ENCODE assay signal across 7 mouse cellular contexts in the genomic region with DNA sequence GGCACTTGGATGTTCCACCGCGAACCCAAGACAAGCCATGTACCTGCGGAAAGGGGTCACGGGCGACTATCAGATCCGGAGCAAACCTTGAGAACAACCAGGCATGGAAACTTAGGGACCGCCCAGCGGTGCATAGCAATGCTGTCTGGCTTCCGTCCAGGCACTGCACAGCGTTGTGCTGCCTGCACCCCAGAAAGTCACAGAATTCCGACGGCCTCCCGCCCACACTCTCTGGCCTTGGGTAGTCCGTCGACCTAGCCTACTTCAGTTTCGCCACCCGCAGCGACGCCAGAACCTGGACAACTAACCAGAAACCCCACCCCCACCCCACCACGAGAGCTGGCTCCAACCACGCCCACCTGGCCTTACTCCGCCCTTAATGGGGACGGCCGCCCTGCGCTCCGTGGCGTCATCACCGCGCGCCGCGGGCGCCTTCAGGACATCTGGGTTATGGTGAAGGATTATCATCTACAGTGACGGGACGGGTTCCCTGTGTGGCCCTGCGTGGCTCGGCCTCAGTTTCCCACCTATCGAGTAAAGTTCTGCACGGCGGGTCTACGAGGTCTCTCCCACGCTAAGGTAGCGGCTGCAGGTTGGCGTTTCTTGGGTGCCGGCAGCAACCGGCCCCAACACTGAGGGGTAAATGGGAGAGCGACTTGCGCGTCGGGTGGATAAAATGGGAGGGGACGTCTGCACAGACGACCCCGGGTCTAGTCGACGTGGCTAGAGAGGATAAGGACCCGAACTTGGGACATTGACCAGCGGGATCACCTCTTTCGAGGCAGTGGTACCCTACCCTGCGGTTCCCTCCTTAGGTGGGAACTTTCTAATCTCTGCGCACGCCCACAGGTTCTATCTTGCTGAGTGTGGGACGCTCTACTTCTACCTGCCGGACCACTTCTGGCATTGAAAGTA. TPM values are rescaled to one million over a fixed set of nuclear protein-coding genes. Genes with fewer than 3 reads are reported as not detected.
DNase-seq lines count a peak whose midpoint lies in the region; ATAC-seq and TF ChIP-seq lines count a peak whose summit lies in the region.

A gene (plus strand): TSS at position 406 of the 915 bp plus-strand sequence.

- intact Hi-C loops in left cerebral cortex, postnatal 4 days (cut with DNase I): loop anchor here (10.0 kb wide), 1 partner anchor 248 kb away; a partner anchor contains a TSS

- TF ChIP-seq CTCF in small intestine, adult 2 months (IDR thresholded peaks at IDR 0.05; ENCODE audit: extremely low read depth, insufficient read length, insufficient replicate concordance, low read depth, low read length): no peak

- no peaks in the 10 kb centered on the region for H3K9me3 ChIP-seq in intestine, embryonic 15.5 days
- no peaks in the 10 kb centered on the region for H3K9me3 ChIP-seq in midbrain, embryonic 12.5 days

- under 1% methylated on average over 63 of the region's 63 CpGs for WGBS in intestine, embryonic 15.5 days
- WGBS in midbrain, embryonic 12.5 days: under 1% methylated on average over 63 of the region's 63 CpGs
- WGBS in small intestine, adult 2 months: under 1% methylated on average over 63 of the region's 63 CpGs

- H3K27me3 ChIP-seq in intestine, embryonic 15.5 days (replicated peaks): no peaks in the 10 kb centered on the region
- H3K27me3 ChIP-seq in midbrain, embryonic 12.5 days: no peaks in the 10 kb centered on the region
- H3K27me3 ChIP-seq in small intestine, adult 2 months (ENCODE audit: control insufficient read depth, insufficient read depth, low read length): no peaks in the 10 kb centered on the region

- H3K27ac ChIP-seq in intestine, embryonic 15.5 days: peak within 1 kb of the TSS; percentile 74
- 0 out of 2 replicates have a peak within 1 kb of the TSS, but pooled peaks have one; percentile 30 for H3K27ac ChIP-seq in midbrain, embryonic 12.5 days (replicated peaks)
- peak within 1 kb of the TSS; percentile 74 for H3K27ac ChIP-seq in small intestine, adult 2 months (ENCODE audit: insufficient read depth, low read depth, low read length)

- H3K4me3 ChIP-seq in intestine, embryonic 15.5 days (replicated peaks): peak within 1 kb of the TSS; percentile 67
- peak within 1 kb of the TSS; percentile 78 for H3K4me3 ChIP-seq in midbrain, embryonic 12.5 days
- peak within 1 kb of the TSS; percentile 87 for H3K4me3 ChIP-seq in small intestine, adult 2 months (ENCODE audit: low read depth, low read length)

- H3K4me1 ChIP-seq in intestine, embryonic 15.5 days (replicated peaks): peaks cover 12% of the 10 kb centered on the region
- peaks cover 14% of the 10 kb centered on the region for H3K4me1 ChIP-seq in midbrain, embryonic 12.5 days
- H3K4me1 ChIP-seq in small intestine, adult 2 months (ENCODE audit: control insufficient read depth, insufficient read depth, insufficient read length, low read length): peaks cover 8% of the 10 kb centered on the region; the same call in 1 of the 2 replicates

- TF ChIP-seq POLR2A in small intestine, adult 2 months (IDR thresholded peaks at IDR 0.05; ENCODE audit: low read depth, low read length): peak; percentile 73; the same call in 1 of the 2 replicates

- peak within 1 kb of the TSS; percentile 84 for H3K4me2 ChIP-seq in intestine, embryonic 15.5 days (replicated peaks)
- peak within 1 kb of the TSS; percentile 76 for H3K4me2 ChIP-seq in midbrain, embryonic 12.5 days (replicated peaks)

- H3K36me3 ChIP-seq in intestine, embryonic 15.5 days: peaks cover 18% of the 10 kb centered on the region
- peaks cover 30% of the 10 kb centered on the region for H3K36me3 ChIP-seq in midbrain, embryonic 12.5 days
- peaks cover 18% of the 10 kb centered on the region for H3K36me3 ChIP-seq in small intestine, adult 2 months (ENCODE audit: control insufficient read depth, insufficient read depth, low read length)

- peak; percentile 95 for DNase-seq in adrenal gland, adult 18-20 months (ENCODE audit: low spot score in 2 of 2)
- DNase-seq in embryo, embryonic 10.5 days (ENCODE audit: low spot score): peak; percentile 97
- DNase-seq in gastrocnemius, postnatal 25 days: peak; percentile 91
- peak; percentile 96 for DNase-seq in left cerebral cortex, postnatal 4 days

- peak within 1 kb of the TSS; percentile 61 for H3K9ac ChIP-seq in intestine, embryonic 15.5 days
- H3K9ac ChIP-seq in midbrain, embryonic 12.5 days (replicated peaks): peak within 1 kb of the TSS; percentile 78

- ATAC-seq in intestine, embryonic 15.5 days: peak; percentile 95
- ATAC-seq in midbrain, embryonic 12.5 days (ENCODE audit: low FRiP score, low read depth): peak; percentile 94

RNA-seq across cellular contexts. Expression of the gene that starts here (rescaled TPM):
- 10 to 100 TPM; 50.6 to 58.9 TPM for total RNA-seq in adrenal gland, adult 18-20 months (2021)
- total RNA-seq in gastrocnemius, postnatal 25 days (2021): 10 to 100 TPM; 47.8 to 48.4 TPM
- 101 and 103 TPM in 2 replicates for polyA plus RNA-seq in intestine, embryonic 15.5 days (2015; fragmentation: Nextera tagmentation; extraction: Ambion mirVana)
- total RNA-seq in left cerebral cortex, postnatal 4 days (2021): 10 to 100 TPM; 28.8 to 33.5 TPM
- polyA plus RNA-seq in midbrain, embryonic 12.5 days (2016; fragmentation: Nextera tagmentation; extraction: Ambion mirVana): 84.3 and 89.4 TPM in 2 replicates
- 32.5 and 36.0 TPM in 2 replicates for polyA plus RNA-seq in small intestine, adult 2 months (2012; rRNA removed)

Comparison
In these comparisons a context has a peak if more than half of its experiments do, and no peak if none do; other contexts are left out.
1. Peak in every context shown above with its lines: DNase-seq, ATAC-seq, H3K4me3 ChIP-seq and H3K27ac ChIP-seq.